Mouse (Mus musculus) layer of hippocampus, adult 18-20 months (tissue): ENCODE data around the gene Pdk4. TPM values are rescaled to one million over a fixed set of nuclear protein-coding genes. Genes with fewer than 3 reads are reported as not detected.
A peak's percentile ranks its signal among the peaks of the same experiment; 100 is the strongest.

Experiments
- DNase-seq, 2 experiments: peaks; one replicate each; pipeline ENCODE4 v3.0.0; 2022; ENCODE audit warnings: low spot score in 2 of 2
- total RNA-seq, 2 experiments: library from RNA; stranded (reverse); gene quantifications; 2 replicates each; pipeline ENCODE4 v1.2.3; 2021

Gene Pdk4
- total RNA-seq, 2 experiments from 2014 or later = 22.2 to 33.2 TPM

DNA sequence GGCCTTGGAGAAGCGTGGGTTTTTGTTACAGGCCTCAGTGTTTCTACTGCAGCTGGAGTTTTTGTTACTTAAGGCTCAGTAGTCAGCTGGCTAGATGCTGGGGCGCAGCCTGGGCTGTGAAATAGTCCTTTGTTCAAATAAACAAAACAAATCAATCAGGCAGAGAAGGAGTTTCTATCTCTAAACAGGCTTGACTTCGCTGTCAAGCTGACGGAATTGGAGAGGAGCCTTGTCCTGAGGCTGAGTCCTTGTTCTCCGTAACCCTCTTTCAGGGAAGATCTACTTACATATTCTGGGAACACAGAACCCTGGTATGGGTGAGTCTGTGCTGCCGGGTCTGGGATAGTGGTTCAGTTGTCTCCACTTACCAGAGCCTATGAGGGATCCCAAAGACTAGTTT, 48.6 kb downstream of the Pdk4 start:
- DNase-seq = peak in 1 of 2 experiments; percentile 42

DNA sequence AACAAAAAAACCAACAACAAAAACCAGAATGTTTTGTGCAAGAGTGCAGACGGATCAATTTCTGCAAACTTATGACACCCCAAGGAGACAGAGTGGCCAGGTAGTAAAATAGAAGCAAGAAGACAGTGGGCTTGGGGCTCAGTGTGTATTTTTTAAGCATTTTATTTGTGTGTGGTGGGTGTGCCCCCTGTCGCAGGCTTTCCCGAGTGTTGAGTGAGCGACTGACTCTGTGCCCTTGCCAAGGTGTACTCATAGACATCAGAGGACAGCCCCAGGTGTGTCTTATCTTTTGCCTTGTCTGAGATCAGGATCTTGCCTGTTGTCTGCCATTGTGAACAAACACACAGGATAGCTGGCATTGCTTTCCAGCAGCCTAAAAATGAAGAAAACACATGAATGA, 49.1 kb downstream of the Pdk4 start:
- DNase-seq = no peak

DNA sequence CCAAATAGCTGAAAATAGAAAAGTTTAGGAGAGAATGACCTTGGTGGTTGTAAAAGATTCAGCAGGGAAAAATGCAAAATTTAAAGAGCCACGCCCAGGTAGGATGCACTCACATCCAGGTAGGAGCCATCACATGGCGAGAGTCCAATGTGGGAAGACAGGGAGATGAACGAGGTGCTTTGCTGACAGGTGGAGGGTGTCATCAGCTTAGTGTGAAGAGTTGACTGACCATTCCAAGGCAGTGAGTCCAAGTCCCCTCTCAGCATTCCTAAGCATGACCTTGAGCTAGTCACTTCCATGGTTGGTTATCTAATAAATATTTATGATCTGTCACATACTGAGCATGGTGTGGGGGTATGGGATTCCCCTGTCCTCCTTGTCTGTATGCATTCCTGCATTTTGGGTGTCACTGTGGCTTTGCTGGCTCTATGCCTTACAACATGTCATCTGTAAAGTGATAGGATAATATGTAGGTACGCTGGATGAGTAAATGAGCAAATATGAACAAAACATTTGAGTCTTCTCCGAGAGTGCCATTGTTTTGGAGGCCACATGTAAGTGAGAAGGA, 51.7 kb downstream of the Pdk4 start:
- DNase-seq = no peak

DNA sequence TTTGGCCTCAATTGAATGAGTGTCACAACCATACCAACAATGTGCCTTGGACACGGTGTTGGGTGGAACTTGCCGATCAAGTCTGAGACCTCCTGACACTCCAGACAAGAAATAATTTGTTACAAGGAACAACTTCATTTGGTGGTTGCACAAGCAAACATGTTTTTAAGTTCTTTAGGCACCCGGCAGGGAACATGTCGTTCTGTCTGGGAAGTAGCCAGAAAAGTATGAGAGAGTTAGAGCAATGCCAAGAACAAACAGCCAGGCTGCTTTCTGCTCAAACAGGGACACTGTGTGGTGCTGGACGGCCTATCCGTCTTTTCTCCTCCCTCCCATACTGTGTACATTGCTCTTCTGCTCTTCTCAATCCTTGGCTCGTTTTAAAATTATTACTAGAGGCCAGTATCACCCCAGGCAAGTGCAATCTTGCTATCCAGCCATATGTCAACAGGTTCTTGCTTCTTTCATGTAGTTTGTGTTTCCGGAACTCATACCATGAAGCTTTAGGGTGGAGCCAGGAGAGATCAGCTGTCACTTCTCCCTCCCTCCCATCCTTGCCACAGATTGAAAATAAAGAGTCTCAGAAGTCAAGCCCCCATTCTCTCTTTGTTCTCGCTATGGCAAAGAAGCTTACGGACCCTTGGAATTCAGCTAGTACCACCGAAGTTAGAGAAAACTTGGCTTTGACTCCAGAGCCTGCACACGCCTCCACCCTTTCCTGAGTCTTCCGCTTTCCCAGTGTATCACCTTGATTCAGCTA, 52.8 kb downstream of the Pdk4 start:
- peak; percentile 21 to 86 for DNase-seq

DNA sequence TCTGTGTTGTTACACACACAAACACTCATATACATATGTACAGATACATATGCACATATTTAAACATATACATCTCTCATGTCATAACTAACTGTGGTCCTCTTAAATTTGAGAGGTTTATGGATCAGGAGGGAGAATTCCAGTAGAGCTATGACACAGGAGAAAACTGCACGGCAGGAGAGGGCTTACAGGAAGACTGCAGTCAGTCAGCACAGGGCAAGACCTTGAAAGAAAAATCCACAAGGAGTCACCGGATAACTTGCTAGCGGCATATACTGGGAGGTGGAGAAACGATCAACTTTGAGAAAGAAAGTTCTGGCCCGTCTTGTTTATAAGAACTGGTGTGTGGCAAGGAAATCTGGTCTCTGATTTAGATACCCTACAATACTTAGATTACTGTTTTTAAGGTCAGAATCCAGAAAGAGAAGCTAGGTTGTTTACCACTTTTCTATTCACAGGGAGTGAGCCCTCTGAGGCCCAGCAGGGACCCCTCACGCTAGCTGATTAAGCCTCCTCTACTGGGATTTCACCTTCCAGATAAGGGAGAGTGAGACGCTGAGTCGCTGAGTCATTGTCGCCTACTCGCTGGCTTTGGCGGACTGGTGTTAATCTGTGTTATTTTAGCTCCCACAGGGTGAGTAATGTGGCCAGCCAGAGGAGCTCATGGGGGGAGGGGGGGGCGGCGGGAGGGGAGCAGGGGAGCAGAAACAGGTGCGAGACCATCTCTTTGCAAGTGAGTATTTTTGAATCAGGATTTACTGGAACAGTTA, 53.6 kb downstream of the Pdk4 start:
- DNase-seq = peak; percentile 33 to 69

DNA sequence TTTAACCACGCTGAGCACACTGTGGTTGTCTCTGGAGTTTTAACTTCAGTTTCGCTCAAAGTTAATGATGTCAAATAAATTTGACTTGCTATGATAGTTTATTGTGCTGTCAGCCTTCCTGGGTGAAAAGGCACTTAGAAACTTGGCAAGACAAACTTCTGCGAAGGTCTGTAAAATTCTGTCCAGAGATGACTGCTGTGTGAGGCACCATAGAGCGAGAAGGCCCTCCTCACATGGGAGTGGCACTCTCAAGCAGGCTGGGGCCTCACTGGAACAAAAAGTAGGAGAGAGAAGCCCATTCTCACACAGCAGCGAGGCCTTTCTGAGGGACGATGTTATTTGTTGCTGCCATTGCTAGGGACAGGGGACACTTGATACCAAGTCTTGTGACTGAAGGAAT, 54.9 kb downstream of the Pdk4 start:
- DNase-seq = no peak

DNA sequence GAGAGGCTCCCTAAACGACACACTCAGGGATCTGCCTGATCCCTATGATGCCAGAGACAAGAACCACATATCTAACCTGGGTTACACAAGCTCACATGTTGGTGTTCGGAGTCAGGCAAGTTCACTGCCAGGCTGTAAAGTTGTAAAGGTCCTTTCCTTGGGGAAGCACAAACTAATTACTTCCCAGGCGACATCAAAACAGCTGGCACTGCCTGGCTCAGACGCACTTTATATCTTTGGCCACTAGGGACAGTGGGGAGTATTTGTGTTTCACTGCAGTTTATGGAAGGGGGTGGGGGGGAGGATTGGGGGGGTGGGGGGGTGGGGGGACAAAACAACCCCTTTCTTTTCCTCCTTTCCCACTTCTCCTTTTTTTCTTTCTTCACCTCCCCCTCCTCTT, 58.4 kb downstream of the Pdk4 start:
- DNase-seq = no peak

DNA sequence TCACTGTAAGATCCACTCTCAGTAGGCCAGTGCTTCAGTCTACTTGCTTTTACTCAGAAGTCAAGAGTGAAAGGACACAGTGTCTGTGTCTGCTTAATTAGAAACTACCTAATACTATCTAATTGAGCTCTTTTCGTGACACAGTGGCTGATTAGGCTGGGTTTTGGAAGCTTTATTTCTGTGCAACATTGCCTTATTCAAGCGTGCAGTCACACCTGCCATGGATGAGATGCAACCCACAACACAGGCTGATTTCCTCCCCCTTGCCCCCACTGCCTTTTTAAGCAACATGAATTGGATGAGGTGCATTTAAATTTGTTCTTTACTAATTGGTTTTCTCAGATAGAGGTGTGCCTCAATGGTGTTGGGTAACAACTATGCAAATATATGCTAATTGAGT, 62.2 kb downstream of the Pdk4 start:
- no peak for DNase-seq

Other genes starting within 250 kb of the Pdk4 start
- gene Pon3, start 240.0 kb downstream of the Pdk4 start, total RNA-seq = 1 to 10 TPM; 2.2 to 2.6 TPM
- gene Pon2, start 197.9 kb downstream of the Pdk4 start, total RNA-seq = 10 to 100 TPM; 19.1 to 21.8 TPM
- gene Asb4, start 112.9 kb downstream of the Pdk4 start, total RNA-seq = under 1 TPM; 0.27 to 0.76 TPM
- 100 to 1,000 TPM; 143 to 148 TPM for gene Dync1i1, start 229.3 kb upstream of the Pdk4 start, total RNA-seq